Mouse (Mus musculus): ENCODE data around the gene Usp34. TPM values are rescaled to one million over a fixed set of nuclear protein-coding genes. Genes with fewer than 3 reads are reported as not detected.
"Not testable (repeated sequence)": the region's sequence is repeated elsewhere in the genome, so short reads cannot be mapped to it uniquely, and the experiment has no call there.

Gene Usp34
- polyA plus RNA-seq (2016; fragmentation: Nextera tagmentation; extraction: Ambion mirVana), result 29.1 and 34.0 TPM in 2 replicates

GRCm38 (mm10) chr11:23306764-23307565 is at the start of gene Usp34:
Usp34 (plus strand) TSS chr11:23306895.
- Histone ChIP-seq H3K9ac (peak within 1 kb of the TSS; percentile 93), H3K9me3 (replicated peaks) (no peaks in the 10 kb centered on the region), H3K36me3 (no peaks in the 10 kb centered on the region), H3K27me3 (no peaks in the 10 kb centered on the region), H3K4me3 (peak within 1 kb of the TSS; percentile 98), H3K27ac (peak within 1 kb of the TSS; percentile 100), H3K4me1 (peaks cover 9% of the 10 kb centered on the region), H3K4me2 (replicated peaks) (peak within 1 kb of the TSS; percentile 63)
- peak; percentile 68 for ATAC-seq (ENCODE audit: low FRiP score)
- under 1% methylated on average over 44 of the region's 80 CpGs for WGBS

DNA sequence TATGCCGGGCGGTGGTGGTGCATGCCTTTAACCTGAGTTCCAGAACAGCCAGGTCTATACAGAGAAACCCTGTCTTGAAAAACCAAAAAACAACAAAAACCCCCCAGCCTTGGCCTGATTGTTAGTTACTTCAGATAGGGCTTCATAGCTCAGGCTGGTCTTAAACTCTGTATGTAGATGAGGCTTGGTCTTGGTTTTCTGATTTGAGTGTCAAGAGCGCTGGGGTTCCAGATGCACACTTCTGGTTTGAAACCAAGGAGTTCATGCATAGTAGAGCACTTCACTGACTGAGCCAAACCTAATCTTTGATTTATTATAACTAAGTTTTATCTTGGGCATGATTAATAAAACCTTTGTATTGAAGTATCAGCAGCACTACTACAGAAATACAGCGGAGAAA is 47.6 kb upstream of the Usp34 start:
- no peak for ATAC-seq (ENCODE audit: low FRiP score)
- Histone ChIP-seq H3K4me2 (replicated peaks) (peak overlapping the region; percentile 85), H3K4me3 (no peak overlapping the region)

DNA sequence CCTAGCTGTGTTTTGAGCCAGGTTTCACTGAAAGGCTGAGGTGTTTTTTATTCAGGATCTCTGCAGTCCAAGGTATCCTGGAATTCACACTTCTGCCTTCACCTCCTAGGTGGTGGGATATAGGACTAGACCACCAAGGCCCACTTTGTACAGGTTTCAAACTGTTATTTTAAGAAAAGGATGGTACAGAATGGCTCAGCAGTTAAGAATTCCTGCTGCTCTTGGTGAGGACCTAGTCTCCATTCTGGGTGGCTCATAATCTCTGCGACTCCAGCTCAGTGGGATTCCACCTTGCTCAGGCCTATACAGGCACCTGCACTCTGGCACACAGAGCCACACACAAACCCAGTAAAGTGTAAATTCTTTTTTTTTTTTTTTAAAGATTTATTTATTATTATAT is 47.2 kb upstream of the Usp34 start:
- H3K9ac ChIP-seq, result no peak overlapping the region
- H3K4me2 ChIP-seq (replicated peaks), result no peak overlapping the region
- H3K9me3 ChIP-seq (replicated peaks), result no peaks in the 10 kb centered on the region
- ATAC-seq (ENCODE audit: low FRiP score), result no peak
- H3K36me3 ChIP-seq, result peaks cover 23% of the 10 kb centered on the region
- no peak overlapping the region for H3K27ac ChIP-seq
- peaks cover 20% of the 10 kb centered on the region for H3K4me1 ChIP-seq
- WGBS, result 70% methylated on average over 1 of the region's 1 CpGs
- no peak overlapping the region for H3K4me3 ChIP-seq
- no peaks in the 10 kb centered on the region for H3K27me3 ChIP-seq

More for the DNA sequence above, 47.6 kb upstream of the Usp34 start:
- H3K27me3 ChIP-seq, result no peaks in the 10 kb centered on the region
- WGBS, result 92% methylated on average over 4 of the region's 4 CpGs
- peaks cover 21% of the 10 kb centered on the region for H3K36me3 ChIP-seq
- H3K9me3 ChIP-seq (replicated peaks), result no peaks in the 10 kb centered on the region
- H3K27ac ChIP-seq, result no peak overlapping the region
- peaks cover 20% of the 10 kb centered on the region for H3K4me1 ChIP-seq
- H3K9ac ChIP-seq, result no peak overlapping the region

DNA sequence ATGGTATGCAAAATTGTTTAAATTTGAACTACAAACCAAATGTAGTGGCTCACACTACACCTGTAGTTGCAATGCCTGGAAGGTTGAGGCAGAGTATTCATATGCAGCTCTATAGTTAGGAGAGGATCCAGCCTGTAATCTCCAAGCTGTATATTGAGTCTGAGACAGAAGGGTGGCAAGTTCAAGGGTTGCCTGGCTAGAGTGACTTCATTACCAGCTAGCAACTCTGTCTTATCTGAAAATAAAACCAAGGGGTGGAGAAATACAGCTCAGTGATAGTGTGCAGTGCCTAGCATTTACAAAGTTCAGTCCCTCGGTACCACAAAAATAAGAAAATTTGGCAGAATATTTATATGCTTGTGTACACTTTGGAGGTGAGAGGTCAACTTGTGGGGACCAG is 46.5 kb upstream of the Usp34 start:
- H3K4me1 ChIP-seq, result peaks cover 20% of the 10 kb centered on the region
- no peak overlapping the region for H3K27ac ChIP-seq
- H3K9me3 ChIP-seq (replicated peaks), result no peaks in the 10 kb centered on the region
- no peak overlapping the region for H3K9ac ChIP-seq
- ATAC-seq (ENCODE audit: low FRiP score), result no peak
- WGBS, result 91% methylated on average over 1 of the region's 1 CpGs
- H3K27me3 ChIP-seq, result no peaks in the 10 kb centered on the region
- no peak overlapping the region for H3K4me2 ChIP-seq (replicated peaks)
- no peak overlapping the region for H3K4me3 ChIP-seq
- peaks cover 27% of the 10 kb centered on the region for H3K36me3 ChIP-seq

- H3K9ac ChIP-seq, result no peak overlapping the region
- H3K36me3 ChIP-seq, result peaks cover 31% of the 10 kb centered on the region
- no peaks in the 10 kb centered on the region for H3K27me3 ChIP-seq
- H3K27ac ChIP-seq, result no peak overlapping the region
- no peak for ATAC-seq (ENCODE audit: low FRiP score)
- WGBS, result 86% methylated on average over 3 of the region's 3 CpGs
- no peak overlapping the region for H3K4me2 ChIP-seq (replicated peaks)
- H3K4me1 ChIP-seq, result peaks cover 20% of the 10 kb centered on the region
- no peak overlapping the region for H3K4me3 ChIP-seq
- no peaks in the 10 kb centered on the region for H3K9me3 ChIP-seq (replicated peaks)
Observed at GRCm38 (mm10) chr11:23261490-23261889, 45.2 kb upstream of the Usp34 start.

- H3K36me3 ChIP-seq, result peaks cover 35% of the 10 kb centered on the region
- no peak overlapping the region for H3K9ac ChIP-seq
Observed at GRCm38 (mm10) chr11:23264949-23265348, 41.7 kb upstream of the Usp34 start.

DNA sequence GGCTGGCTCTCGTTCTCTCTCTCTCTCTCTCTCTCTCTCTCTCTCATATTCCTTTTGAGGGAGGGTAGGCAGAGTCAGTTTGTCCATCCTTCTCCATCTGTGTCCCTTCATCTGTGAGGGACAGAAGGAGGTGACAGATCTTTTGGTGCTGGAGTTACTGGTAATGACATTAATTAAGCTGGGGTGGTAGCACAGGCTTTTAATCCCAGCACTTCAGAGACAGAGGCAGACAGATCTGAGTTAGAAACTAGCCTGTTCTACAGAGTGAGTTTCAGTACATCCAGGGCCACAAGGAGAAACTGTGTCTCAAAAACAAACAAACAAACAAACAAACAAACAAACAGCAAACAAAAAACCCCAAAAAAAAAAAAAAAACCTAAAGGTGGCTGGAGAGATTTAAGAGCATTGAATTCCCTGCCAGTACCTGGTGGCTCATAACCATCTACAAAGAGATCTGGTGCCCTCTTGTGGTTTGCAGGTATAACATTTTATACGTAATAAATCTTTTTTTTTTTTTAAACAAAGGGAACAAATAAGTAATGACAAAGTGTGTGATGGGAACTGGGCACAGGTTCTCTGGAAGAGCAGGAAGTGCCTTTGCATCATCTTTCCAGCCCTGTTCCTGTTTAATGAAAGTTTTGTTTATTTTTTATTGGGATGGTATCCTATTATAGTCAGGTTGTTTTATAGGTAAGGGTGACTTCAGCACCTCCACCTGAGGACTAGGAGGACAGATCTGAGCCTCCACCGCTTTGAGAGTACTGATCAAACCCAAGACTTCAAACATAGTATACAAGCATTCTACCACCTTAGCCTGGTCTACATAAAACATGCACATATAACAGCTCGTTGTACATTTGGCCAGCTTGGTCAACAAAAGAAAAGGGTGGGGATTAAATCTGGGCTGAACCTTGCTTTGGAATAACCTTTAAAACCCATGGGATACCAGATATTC is 34.6 kb upstream of the Usp34 start:
- Histone ChIP-seq H3K4me1 (no peaks in the 10 kb centered on the region), H3K36me3 (peaks cover 56% of the 10 kb centered on the region), H3K4me3 (no peak overlapping the region), H3K27ac (no peak overlapping the region), H3K4me2 (replicated peaks) (no peak overlapping the region), H3K9me3 (replicated peaks) (no peaks in the 10 kb centered on the region), H3K27me3 (no peaks in the 10 kb centered on the region), H3K9ac (no peak overlapping the region)
- ATAC-seq (ENCODE audit: low FRiP score), result no peak
- 79% methylated on average over 4 of the region's 4 CpGs for WGBS

More at GRCm38 (mm10) chr11:23264949-23265348, 41.7 kb upstream of the Usp34 start:
- peaks cover 7% of the 10 kb centered on the region for H3K4me1 ChIP-seq
- ATAC-seq (ENCODE audit: low FRiP score), result no peak
- H3K4me3 ChIP-seq, result no peak overlapping the region
- H3K9me3 ChIP-seq (replicated peaks), result no peaks in the 10 kb centered on the region
- H3K27me3 ChIP-seq, result no peaks in the 10 kb centered on the region
- no peak overlapping the region for H3K4me2 ChIP-seq (replicated peaks)
- H3K27ac ChIP-seq, result no peak overlapping the region

GRCm38 (mm10) chr11:23275780-23276179 is 30.9 kb upstream of the Usp34 start:
- WGBS, result 83% methylated on average over 3 of the region's 3 CpGs
- ATAC-seq (ENCODE audit: low FRiP score), result no peak

DNA sequence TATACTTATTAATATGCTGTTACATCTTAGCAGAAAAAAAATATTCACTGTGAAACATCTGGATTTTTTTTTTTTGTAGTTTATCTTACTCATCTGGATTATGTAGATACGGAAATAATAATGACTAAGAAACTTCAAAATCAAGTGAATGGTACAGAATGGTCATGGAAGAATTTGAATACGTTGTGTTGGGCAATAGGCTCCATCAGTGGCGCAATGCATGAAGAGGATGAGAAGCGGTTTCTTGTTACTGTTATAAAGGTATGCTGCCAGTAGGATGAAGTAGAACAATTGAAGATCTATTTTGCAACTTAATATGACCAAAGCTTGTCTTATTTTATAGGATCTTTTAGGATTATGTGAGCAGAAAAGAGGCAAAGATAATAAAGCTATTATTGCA is 22.2 kb upstream of the Usp34 start:
- Histone ChIP-seq H3K36me3 (peaks cover 85% of the 10 kb centered on the region), H3K9ac (no peak overlapping the region), H3K27me3 (no peaks in the 10 kb centered on the region), H3K4me1 (no peaks in the 10 kb centered on the region), H3K4me3 (no peak overlapping the region), H3K4me2 (replicated peaks) (no peak overlapping the region), H3K9me3 (replicated peaks) (no peaks in the 10 kb centered on the region), H3K27ac (no peak overlapping the region)
- over 99% methylated on average over 4 of the region's 4 CpGs for WGBS
- ATAC-seq (ENCODE audit: low FRiP score), result no peak

More at GRCm38 (mm10) chr11:23275780-23276179, 30.9 kb upstream of the Usp34 start:
- no peak overlapping the region for H3K4me2 ChIP-seq (replicated peaks)
- no peaks in the 10 kb centered on the region for H3K4me1 ChIP-seq
- no peak overlapping the region for H3K4me3 ChIP-seq
- H3K9me3 ChIP-seq (replicated peaks), result no peaks in the 10 kb centered on the region
- H3K27ac ChIP-seq, result no peak overlapping the region
- no peaks in the 10 kb centered on the region for H3K27me3 ChIP-seq
- H3K9ac ChIP-seq, result no peak overlapping the region
- H3K36me3 ChIP-seq, result peaks cover 77% of the 10 kb centered on the region

DNA sequence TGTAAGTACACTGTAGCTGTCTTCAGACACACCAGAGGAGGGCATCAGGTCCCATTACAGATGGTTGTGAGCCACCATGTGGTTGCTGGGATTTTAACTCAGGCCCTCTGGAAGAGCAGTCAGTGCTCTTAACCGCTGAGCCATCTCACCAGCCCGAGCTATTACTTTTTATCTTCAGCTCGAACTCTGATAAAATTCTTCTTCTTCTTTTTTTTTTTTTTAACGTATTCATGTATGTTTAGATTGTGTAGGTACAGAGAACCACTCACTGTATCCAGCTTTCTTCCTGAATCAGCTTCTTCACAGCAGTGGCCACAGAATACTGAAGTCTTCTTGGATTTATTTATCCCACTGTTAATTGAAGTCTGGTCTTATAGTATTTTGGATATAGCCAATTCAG is 17.8 kb upstream of the Usp34 start:
- H3K27ac ChIP-seq; H3K9ac ChIP-seq; H3K4me2 ChIP-seq (replicated peaks); H3K4me1 ChIP-seq; H3K9me3 ChIP-seq (replicated peaks); ATAC-seq (ENCODE audit: low FRiP score); H3K4me3 ChIP-seq; H3K27me3 ChIP-seq: not testable (repeated sequence)
- peaks cover 82% of the 10 kb centered on the region for H3K36me3 ChIP-seq
- WGBS, result 89% methylated on average over 4 of the region's 4 CpGs

DNA sequence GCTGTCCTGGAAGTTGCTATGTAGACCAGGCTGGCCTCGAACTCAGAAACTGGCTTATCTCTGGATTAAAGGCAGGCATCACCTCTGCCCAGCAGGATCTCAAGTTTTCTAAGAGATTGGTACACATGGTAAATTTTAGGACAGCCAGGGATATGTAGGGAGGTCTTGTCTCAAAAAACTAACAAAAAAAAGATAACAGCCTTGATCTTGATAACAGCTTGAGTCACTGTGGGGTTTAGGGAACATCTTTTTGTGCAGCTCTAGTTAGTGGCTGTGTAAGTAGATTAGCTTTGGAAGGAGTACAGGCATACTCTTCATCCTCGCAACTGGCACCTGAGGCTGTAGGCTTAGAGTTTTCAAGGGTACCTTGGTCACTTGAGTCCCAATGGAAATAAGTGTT is 9.3 kb upstream of the Usp34 start:
- no peaks in the 10 kb centered on the region for H3K9me3 ChIP-seq (replicated peaks)
- H3K4me3 ChIP-seq, result no peak overlapping the region
- peaks cover 47% of the 10 kb centered on the region for H3K36me3 ChIP-seq
- no peak overlapping the region for H3K27ac ChIP-seq
- ATAC-seq (ENCODE audit: low FRiP score), result no peak
- 97% methylated on average over 2 of the region's 2 CpGs for WGBS
- H3K27me3 ChIP-seq, result no peaks in the 10 kb centered on the region
- no peaks in the 10 kb centered on the region for H3K4me1 ChIP-seq
- H3K4me2 ChIP-seq (replicated peaks), result no peak overlapping the region
- no peak overlapping the region for H3K9ac ChIP-seq

GRCm38 (mm10) chr11:23298301-23298700 is 8.4 kb upstream of the Usp34 start:
- H3K9me3 ChIP-seq (replicated peaks), result no peaks in the 10 kb centered on the region
- no peak overlapping the region for H3K9ac ChIP-seq
- peaks cover 38% of the 10 kb centered on the region for H3K36me3 ChIP-seq
- ATAC-seq (ENCODE audit: low FRiP score), result no peak
- no peaks in the 10 kb centered on the region for H3K27me3 ChIP-seq
- 96% methylated on average over 2 of the region's 2 CpGs for WGBS
- H3K4me1 ChIP-seq, result no peaks in the 10 kb centered on the region
- no peak overlapping the region for H3K4me2 ChIP-seq (replicated peaks)
- no peak overlapping the region for H3K4me3 ChIP-seq
- H3K27ac ChIP-seq, result no peak overlapping the region

Data from hindbrain, embryonic 12.5 days (tissue).